Mouse (Mus musculus) liver, embryonic 16.5 days (tissue): ENCODE results near the gene Mfsd8. TPM values are rescaled to one million over a fixed set of nuclear protein-coding genes. Genes with fewer than 3 reads are reported as not detected.

Experiments
- polyA plus RNA-seq: library from polyadenylated mRNA; unstranded; fragments of >200 nt; fragmentation: Nextera tagmentation; extraction: Ambion mirVana; gene quantifications from 2 replicates; pipeline ENCODE4 v1.2.1, GENCODE M21; 2015

The Mfsd8 gene
- polyA plus RNA-seq, 1 experiment from 2014 or later: 3.9 TPM

Other genes with a start within 250 kb of the Mfsd8 start
- gene Slc25a31, start 138.0 kb downstream of the Mfsd8 start, polyA plus RNA-seq: not detected in 2 replicates
- gene Hspa4l, start 102.4 kb downstream of the Mfsd8 start, polyA plus RNA-seq: 14.5 and 15.5 TPM in 2 replicates
- 29.8 and 33.3 TPM in 2 replicates for gene Plk4, start 46.9 kb downstream of the Mfsd8 start, polyA plus RNA-seq
- gene Abhd18, start 84 bp upstream of the Mfsd8 start, polyA plus RNA-seq: 4.7 and 4.8 TPM in 2 replicates
- gene 1700034I23Rik, start 55.7 kb upstream of the Mfsd8 start, polyA plus RNA-seq: 0.09 and 0.11 TPM in 2 replicates
- gene Larp1b, start 102.9 kb upstream of the Mfsd8 start, polyA plus RNA-seq: 7.1 and 7.4 TPM in 2 replicates
- 15.2 and 15.3 TPM in 2 replicates for gene Pgrmc2, start 236.2 kb upstream of the Mfsd8 start, polyA plus RNA-seq